Mouse (Mus musculus): ENCODE measurements around the gene Slc30a1. TPM values are rescaled to one million over a fixed set of nuclear protein-coding genes. Genes with fewer than 3 reads are reported as not detected.

Slc30a1 gene
- polyA plus RNA-seq, 1 experiment: 16.5 TPM

- Histone ChIP-seq H3K4me1 (ENCODE audit: control insufficient read depth, insufficient read depth, insufficient read length, low read length) (peaks cover 3% of the 10 kb centered on the region), H3K36me3 (ENCODE audit: control insufficient read depth, insufficient read depth, low read length) (no peaks in the 10 kb centered on the region), H3K27me3 (ENCODE audit: control insufficient read depth, insufficient read depth, low read length) (no peaks in the 10 kb centered on the region), H3K4me3 (ENCODE audit: low read depth, low read length) (no peak overlapping the region), H3K27ac (ENCODE audit: insufficient read depth, low read depth, low read length) (no peak overlapping the region)
- TF ChIP-seq CTCF (IDR thresholded peaks at IDR 0.05; ENCODE audit: extremely low read depth, insufficient read length, insufficient replicate concordance, low read depth, low read length): no peak
- no peak for TF ChIP-seq POLR2A (IDR thresholded peaks at IDR 0.05; ENCODE audit: low read depth, low read length)
- WGBS: 72% methylated on average over 2 of the region's 2 CpGs
Measured at GRCm38 (mm10) chr1:191960946-191961345, 54.4 kb downstream of the Slc30a1 start.

Other genes starting within 250 kb of the Slc30a1 start
- gene Lpgat1, start 188.9 kb upstream of the Slc30a1 start, polyA plus RNA-seq (2012; rRNA removed): 17.5 and 20.1 TPM in 2 replicates
- 1.7 and 5.5 TPM in 2 replicates for gene Nek2, start 85.3 kb upstream of the Slc30a1 start, polyA plus RNA-seq (2012; rRNA removed)
- gene Rd3, start 70.6 kb downstream of the Slc30a1 start, polyA plus RNA-seq (2012; rRNA removed): 0.10 TPM in 1 of 2 replicates, not detected in the other
- gene Traf5, start 185.8 kb downstream of the Slc30a1 start, polyA plus RNA-seq (2012; rRNA removed): 5.0 and 9.7 TPM in 2 replicates
- 19.9 and 38.0 TPM in 2 replicates for gene Rcor3, start 231.3 kb downstream of the Slc30a1 start, polyA plus RNA-seq (2012; rRNA removed)

Data from small intestine, adult 2 months (tissue).